Mouse (Mus musculus) B cell, adult 2 months (primary cell): ENCODE data around the gene Asxl1.

Source experiments
- DNase-seq, 2 experiments: peaks; one replicate each; pipeline ENCODE4 v3.0.0; 2022

The Asxl1 gene

DNA sequence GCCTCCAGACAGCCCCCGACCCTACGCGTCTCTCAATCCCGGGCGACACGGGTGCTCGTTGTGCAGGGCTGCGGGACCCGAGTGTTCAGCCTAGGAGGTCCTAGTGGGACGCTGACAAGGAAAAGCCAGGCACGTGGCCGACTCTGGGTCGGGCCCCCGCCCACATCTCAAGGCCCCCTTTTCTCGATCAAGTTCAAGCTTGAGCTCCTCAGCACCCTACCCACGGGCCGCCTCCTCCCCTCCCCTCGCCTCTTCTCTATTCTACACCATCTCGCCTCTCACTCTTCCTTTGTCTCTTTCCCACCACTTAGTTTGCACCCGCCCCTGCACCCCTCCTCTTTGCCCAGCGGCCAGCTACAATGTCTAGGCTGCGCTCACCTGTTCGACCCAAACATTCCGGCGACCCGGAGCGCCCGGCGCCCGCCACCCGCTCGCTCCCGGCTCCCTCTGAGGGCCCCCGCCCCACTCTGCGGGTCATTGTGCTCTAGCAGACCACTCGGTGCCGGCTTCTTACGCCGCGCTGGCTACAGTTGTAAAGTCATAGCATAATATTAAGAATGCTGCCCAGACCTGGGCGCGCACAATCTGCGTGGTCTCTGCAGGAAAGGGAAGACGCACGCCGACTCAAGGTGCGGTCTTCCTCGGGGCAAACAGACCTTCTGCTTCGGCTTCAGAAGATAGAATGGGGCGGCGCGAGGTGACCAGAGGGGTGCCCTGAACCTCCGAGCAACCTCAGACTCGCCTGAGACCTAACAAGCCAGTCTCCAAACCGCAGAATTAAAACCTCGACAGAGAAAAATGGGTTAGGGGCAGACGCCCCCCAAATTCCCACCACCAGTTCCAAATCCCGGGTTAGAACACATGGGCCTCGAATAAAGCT is 99.7 kb downstream of the Asxl1 start:
- peak; percentile 36 to 39 for DNase-seq

DNA sequence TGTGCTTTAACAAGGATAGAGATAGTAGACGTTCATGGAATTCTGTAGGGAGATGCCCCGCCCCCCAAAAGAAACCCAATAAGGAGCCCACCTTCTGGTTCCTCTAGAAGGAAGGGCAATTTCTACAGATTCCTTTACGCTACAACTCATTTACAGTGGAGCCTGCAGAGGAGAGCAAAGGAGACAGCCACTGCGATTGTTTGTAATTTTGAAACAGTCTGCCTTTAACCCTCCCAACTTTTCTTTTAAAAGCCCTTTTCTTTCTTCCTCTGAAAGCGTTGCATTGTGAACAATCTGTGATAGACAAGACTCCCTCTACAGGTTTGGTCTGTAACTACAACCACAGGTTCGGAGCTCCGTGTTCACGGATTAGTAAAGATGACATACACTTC is 100.4 kb downstream of the Asxl1 start:
- peak; percentile 59 to 62 for DNase-seq

DNA sequence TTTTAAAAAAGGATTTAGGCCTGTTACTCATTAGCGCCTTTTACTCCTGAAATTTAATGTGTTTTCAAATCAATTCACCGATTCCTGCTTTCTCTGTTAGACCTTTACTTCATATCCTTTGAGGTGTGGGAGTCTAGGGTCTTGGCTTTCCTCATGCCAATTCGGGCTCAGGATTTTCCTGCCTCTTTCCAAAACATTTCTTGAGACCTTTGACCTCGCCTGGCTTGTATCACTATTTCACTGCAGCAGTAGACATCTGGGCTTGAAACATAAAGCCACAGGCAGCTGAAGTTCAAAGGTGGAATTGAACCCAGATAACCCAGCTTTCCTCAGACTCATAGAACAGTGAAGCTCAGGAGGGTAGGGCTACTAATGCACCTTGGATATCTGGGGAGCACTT is 100.8 kb downstream of the Asxl1 start:
- DNase-seq = no peak

DNA sequence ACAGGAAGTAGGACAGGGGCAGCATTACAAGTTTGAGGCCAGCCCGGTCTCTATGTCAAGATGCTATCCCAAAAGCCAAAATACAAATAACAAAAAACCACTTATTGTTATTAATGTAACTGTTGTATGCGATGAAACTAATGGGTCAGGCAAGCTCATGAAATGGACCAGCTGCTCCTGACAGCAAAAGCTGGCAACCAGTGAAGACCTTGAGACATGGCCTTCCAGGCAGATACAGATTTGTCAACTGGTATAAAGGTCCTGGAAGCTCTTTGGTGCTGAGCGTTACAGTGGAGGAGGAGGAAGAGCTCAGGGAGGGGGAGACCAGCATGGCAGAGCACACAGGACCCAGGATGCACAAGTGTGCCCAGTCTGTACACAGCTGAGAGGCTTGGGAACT is 102.1 kb downstream of the Asxl1 start:
- no peak for DNase-seq

DNA sequence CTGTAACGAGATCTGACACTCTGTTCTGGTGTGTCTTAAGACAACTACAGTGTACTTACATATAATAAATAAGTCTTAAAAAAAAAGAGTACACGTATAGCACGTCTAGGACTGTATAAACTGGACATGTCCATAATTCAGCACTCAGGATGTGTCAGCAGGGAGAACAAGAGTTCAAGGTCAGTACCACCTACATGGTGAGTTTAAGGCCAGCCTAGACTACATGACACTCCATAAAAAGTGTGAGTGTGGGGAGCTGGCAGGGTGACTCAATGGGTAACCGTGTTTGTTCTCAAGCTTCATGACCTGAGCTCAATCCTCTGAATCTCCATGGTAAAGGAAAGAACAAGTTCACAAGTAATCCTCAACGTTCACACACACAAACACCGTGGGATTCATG is 102.9 kb downstream of the Asxl1 start:
- no peak for DNase-seq
